Mouse (Mus musculus) liver, adult 2 months (tissue): Measurements from ENCODE around the gene Nif3l1. TPM values are rescaled to one million over a fixed set of nuclear protein-coding genes. Genes with fewer than 3 reads are reported as not detected.
A peak's percentile ranks its signal among the peaks of the same experiment; 100 is the strongest.

Experiments used
- DNase-seq: peaks from one replicate; pipeline ENCODE4 v3.0.0-alpha.2; 2011; ENCODE audit warnings: low read depth, low spot score; ENCODE audit errors: extremely low read depth
- H3K27ac ChIP-seq: fragments of 200-500 bp; replicated peaks from 2 replicates; pipeline ENCODE4 v1.5.1; 2012; ENCODE audit warnings: low read depth, mild to moderate bottlenecking, control low read depth, inconsistent platforms, low read length; ENCODE audit not compliant: insufficient read depth
- H3K27me3 ChIP-seq: fragments of 200-500 bp; 2 replicates; pipeline ENCODE4 v1.6.1; 2012; ENCODE audit warnings: mild to moderate bottlenecking, moderate library complexity, low read length, inconsistent platforms; ENCODE audit not compliant: control insufficient read depth, insufficient read depth
- H3K36me3 ChIP-seq: fragments of 200-500 bp; 2 replicates; pipeline ENCODE4 v1.6.1; 2012; ENCODE audit warnings: low read length, inconsistent platforms; ENCODE audit not compliant: control insufficient read depth, insufficient read depth
- H3K4me1 ChIP-seq: fragments of 200-500 bp; 2 replicates; pipeline ENCODE4 v1.6.1; 2011; ENCODE audit warnings: low read length; ENCODE audit not compliant: control insufficient read depth, insufficient read depth
- H3K4me3 ChIP-seq: fragments of 200-500 bp; 2 replicates; pipeline ENCODE4 v1.5.1; 2011; ENCODE audit warnings: low read depth, mild to moderate bottlenecking, control low read depth, low read length, moderate library complexity; ENCODE audit not compliant: insufficient read depth
- H3K79me2 ChIP-seq: fragments of 200-500 bp; 2 replicates; pipeline ENCODE4 v1.6.1; 2012; ENCODE audit warnings: inconsistent platforms, mild to moderate bottlenecking, low read length, moderate library complexity; ENCODE audit not compliant: control insufficient read depth, insufficient read depth
- H3K9ac ChIP-seq: fragments of 200-500 bp; 2 replicates; pipeline ENCODE4 v1.6.1; 2012; ENCODE audit warnings: low read depth, mild to moderate bottlenecking, control low read depth, inconsistent platforms, low read length
- CTCF ChIP-seq: fragments of 200-500 bp; IDR thresholded peaks from 2 replicates; pipeline ENCODE4 v1.5.1; 2011; ENCODE audit warnings: low read depth, low read length, control low read depth
- POLR2A ChIP-seq: fragments of 200-500 bp; IDR thresholded peaks from 2 replicates; pipeline ENCODE4 v1.6.1; 2011; ENCODE audit warnings: low read length, control low read depth; ENCODE audit not compliant: insufficient read depth; ENCODE audit errors: extremely low read depth
- WGBS: fragments of 180-500 bp; shearing (Covaris S2); methylation state at CpG from one replicate; pipeline ENCODE4 v1.1.7; 2018; 5-methylcytosine and 5-hydroxymethylcytosine counted together
- polyA plus RNA-seq: library from polyadenylated mRNA; depleted of rRNA; stranded (reverse); fragments of >200 nt; gene quantifications from 2 replicates; pipeline ENCODE4 v1.2.3, GENCODE M21; 2012; rRNA removed
- total RNA-seq: library from RNA; depleted of rRNA; stranded (reverse); fragments of >200 nt; gene quantifications from 2 replicates; pipeline ENCODE4 v1.2.3, GENCODE M21; 2014; rRNA removed

Gene Nif3l1
- total RNA-seq (9.4 and 10.5 TPM in 2 replicates), polyA plus RNA-seq (11.4 and 11.9 TPM in 2 replicates)

DNA sequence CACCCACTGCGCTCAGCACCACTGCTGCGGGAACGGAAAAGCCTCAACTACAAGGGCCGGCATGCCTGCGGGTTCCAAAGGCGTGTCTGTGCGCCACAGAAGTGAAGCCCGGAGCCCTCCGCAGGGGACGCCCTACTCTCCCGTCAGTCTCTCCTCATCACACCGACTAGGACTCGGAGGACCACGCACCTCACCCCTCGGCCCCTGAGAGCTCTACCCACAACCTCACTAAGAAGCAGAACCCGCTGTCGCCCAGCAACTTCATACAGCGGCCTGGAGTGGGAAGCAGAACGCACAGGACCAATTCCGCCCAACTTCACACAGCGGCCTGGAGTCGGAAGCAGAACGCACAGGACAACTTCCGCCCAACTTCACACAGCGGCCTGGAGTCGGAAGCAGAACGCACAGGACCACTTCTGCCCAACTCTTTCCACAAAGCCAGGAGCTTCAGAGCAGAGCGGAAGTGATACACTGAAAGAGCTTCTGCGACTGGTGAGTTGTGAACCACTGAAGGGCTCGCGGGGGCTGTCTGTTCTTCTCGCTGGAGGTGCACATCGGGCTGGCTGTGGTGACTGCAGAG, at the start of gene Nif3l1, which contains the start of gene Ppil3:
TSS of gene Nif3l1 (plus strand) at position 9 of the 580 bp plus-strand sequence.
TSS of gene Ppil3 (minus strand) at position 344 of the 580 bp plus-strand sequence.
- Histone ChIP-seq H3K4me1 (peaks cover 12% of the 10 kb centered on the region), H3K79me2 (peaks cover 11% of the 10 kb centered on the region), H3K27ac (peak within 1 kb of the TSS; percentile 65), H3K27me3 (no peaks in the 10 kb centered on the region), H3K4me3 (peak within 1 kb of the TSS; percentile 77), H3K9ac (peak within 1 kb of the TSS; percentile 88), H3K36me3 (peaks cover 3% of the 10 kb centered on the region; the same call in 1 of the 2 replicates)
- DNase-seq = peak; percentile 90
- WGBS = under 1% methylated on average over 33 of the region's 33 CpGs
- peak; percentile 62 for TF ChIP-seq POLR2A
- peak; percentile 35 for TF ChIP-seq CTCF

DNA sequence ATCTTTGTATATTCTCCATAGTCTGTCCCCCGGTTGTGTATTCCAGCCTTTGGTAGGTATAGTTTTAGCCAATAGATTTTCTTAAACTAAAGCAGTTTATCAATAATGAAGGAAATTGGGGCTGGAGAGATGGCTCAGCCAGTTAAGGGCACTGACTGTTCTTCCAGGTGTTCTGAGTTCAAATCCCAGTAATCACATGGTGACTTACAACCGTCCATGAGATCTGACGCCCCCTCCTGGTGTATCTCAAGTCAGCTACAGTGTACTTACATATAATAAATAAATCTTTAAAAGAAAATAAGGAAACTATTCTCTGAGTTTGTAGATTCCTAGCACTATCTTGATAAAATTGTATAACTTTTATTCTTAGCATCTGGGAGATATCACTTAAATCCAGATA, 49.6 kb upstream of the Nif3l1 start:
- no peak for DNase-seq
- Histone ChIP-seq H3K9ac (no peak overlapping the region), H3K79me2 (peaks cover 9% of the 10 kb centered on the region; the same call in 1 of the 2 replicates), H3K27me3 (no peaks in the 10 kb centered on the region), H3K4me3 (no peak overlapping the region), H3K27ac (no peak overlapping the region), H3K36me3 (peaks cover 46% of the 10 kb centered on the region), H3K4me1 (peaks cover 5% of the 10 kb centered on the region)
- whole genome bisulfite sequencing = 97% methylated on average over 3 of the region's 3 CpGs
- TF ChIP-seq POLR2A = no peak
- no peak for TF ChIP-seq CTCF

DNA sequence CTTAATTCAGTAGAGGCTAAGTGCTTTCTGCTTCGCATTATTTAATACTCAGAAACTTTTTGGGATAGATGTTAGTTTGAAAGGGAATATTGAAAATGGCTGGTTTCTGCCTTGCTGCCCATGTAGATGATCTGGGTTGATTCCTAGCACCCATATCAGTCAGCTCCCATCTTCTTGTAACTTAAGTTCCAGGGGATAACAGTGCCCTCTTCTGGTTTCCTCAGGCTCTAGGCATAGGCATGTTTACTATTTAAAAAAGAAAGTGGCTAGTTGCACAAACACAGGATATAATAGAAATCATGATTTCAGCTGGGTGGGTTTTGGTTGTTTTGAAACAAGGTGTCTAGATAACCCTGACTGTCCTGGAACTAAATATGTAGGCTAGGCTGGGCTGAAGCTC, 48.8 kb upstream of the Nif3l1 start:
- peaks cover 9% of the 10 kb centered on the region; the same call in 1 of the 2 replicates for H3K79me2 ChIP-seq
- H3K27ac ChIP-seq = no peak overlapping the region
- H3K36me3 ChIP-seq = peaks cover 54% of the 10 kb centered on the region
- no peak overlapping the region for H3K9ac ChIP-seq
- H3K4me3 ChIP-seq = no peak overlapping the region
- no peak for DNase-seq
- H3K27me3 ChIP-seq = no peaks in the 10 kb centered on the region
- TF ChIP-seq POLR2A (no peak), CTCF (no peak)
- peaks cover 5% of the 10 kb centered on the region for H3K4me1 ChIP-seq
- WGBS = 100% methylated on average over 1 of the region's 1 CpGs

DNA sequence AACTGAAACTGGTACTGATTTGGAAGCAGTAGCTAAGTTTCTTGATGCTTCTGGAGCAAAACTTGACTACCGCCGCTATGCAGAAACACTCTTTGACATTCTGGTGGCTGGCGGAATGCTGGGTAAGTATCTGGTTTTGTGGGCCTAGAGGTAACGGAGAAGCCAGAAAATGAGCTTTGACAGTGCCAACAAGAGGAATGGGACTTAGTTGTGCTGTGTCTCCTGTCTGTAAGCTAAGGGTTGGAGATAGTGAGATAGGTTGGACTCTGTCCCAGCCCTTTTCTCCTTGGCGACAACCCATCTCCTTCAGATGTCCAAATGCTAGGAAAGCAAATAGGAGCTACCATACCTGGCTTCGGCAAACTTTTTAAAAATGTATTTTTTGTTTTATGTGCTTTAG, 47.2 kb upstream of the Nif3l1 start:
- no peaks in the 10 kb centered on the region for H3K27me3 ChIP-seq
- TF ChIP-seq POLR2A (no peak), CTCF (no peak)
- peaks cover 3% of the 10 kb centered on the region for H3K4me1 ChIP-seq
- no peak overlapping the region for H3K9ac ChIP-seq
- peaks cover 68% of the 10 kb centered on the region for H3K36me3 ChIP-seq
- H3K27ac ChIP-seq = no peak overlapping the region
- WGBS = 88% methylated on average over 6 of the region's 6 CpGs
- no peak for DNase-seq
- H3K79me2 ChIP-seq = peaks cover 9% of the 10 kb centered on the region; the same call in 1 of the 2 replicates
- no peak overlapping the region for H3K4me3 ChIP-seq

DNA sequence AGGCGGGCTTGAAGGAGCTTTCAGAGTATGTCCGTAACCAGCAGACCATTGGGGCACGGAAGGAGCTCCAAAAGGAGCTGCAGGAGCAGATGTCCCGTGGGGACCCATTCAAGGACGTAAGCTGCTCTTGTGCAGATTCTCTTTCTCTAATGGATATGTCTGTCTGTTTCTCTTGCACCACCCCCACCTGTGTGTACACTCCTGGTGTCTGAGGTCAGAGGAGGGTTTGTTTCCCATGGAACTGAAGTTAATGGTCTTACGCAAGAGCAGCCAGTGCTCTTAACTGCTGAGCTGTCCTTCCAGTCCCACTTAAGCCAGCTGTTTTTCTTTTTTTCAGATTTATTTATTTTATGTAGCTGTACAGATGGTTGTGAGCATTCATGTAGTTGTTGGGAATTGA, 43.6 kb upstream of the Nif3l1 start:
- Histone ChIP-seq H3K36me3 (peaks cover 76% of the 10 kb centered on the region), H3K27me3 (no peaks in the 10 kb centered on the region), H3K27ac (peak overlapping the region; percentile 63), H3K4me1 (peaks cover 3% of the 10 kb centered on the region), H3K4me3 (no peak overlapping the region), H3K79me2 (peaks cover 3% of the 10 kb centered on the region; the same call in 1 of the 2 replicates), H3K9ac (no peak overlapping the region)
- TF ChIP-seq POLR2A (no peak), CTCF (no peak)
- peak; percentile 95 for DNase-seq
- 46% methylated on average over 6 of the region's 6 CpGs for whole genome bisulfite sequencing

DNA sequence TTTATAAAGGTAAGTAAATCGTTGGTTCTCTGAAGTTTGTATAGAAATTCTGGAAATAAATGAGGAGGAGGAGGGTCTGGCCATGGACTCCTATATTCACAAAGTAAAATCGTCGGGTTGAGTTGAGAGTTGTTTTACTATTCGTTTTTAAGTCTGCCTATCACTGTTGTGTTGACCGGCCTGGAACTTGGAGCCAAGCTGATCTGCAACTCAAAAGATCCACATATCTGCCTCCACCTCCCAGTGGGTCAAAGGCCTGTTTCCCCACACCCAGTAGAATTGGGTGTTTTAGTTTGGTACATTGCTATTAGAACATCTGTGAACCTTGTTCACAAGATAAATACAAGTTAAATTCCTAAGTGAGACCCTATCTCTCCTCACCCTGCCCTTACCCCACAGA, 41.2 kb upstream of the Nif3l1 start:
- peaks cover 61% of the 10 kb centered on the region for H3K36me3 ChIP-seq
- H3K9ac ChIP-seq = no peak overlapping the region
- peaks cover 3% of the 10 kb centered on the region; the same call in 1 of the 2 replicates for H3K79me2 ChIP-seq
- no peak overlapping the region for H3K27ac ChIP-seq
- no peaks in the 10 kb centered on the region for H3K27me3 ChIP-seq
- peak; percentile 69 for DNase-seq
- H3K4me1 ChIP-seq = peaks cover 3% of the 10 kb centered on the region
- H3K4me3 ChIP-seq = no peak overlapping the region
- 57% methylated on average over 5 of the region's 5 CpGs for WGBS
- no peak for TF ChIP-seq POLR2A
- TF ChIP-seq CTCF = no peak
